Mouse (Mus musculus): ENCODE data around the gene Olfr358. TPM values are rescaled to one million over a fixed set of nuclear protein-coding genes. Genes with fewer than 3 reads are reported as not detected.

Olfr358 gene
- polyA plus RNA-seq (2016; fragmentation: Nextera tagmentation; extraction: Ambion mirVana) = not detected in 2 replicates

DNA sequence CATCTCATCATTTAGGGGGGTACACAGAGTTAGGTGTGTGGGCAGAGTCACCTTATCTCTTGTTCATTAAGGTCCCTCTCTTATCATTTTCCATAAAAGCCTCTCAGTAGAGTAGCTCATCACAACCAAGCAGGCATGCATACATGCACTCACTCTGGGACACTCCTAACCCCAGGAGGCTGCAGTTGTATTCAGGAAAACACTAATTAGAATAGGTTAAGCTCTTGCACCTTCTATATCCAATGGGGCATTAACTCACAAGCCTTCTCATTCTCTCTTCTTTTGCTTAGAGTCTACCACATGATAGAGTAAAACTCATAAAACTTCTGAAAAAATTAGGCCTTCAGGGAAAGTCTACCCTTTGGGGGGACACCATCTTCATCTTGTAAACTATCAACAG lies at the start of gene Olfr358:
Gene Olfr358 (minus strand): TSS at position 101 of the 400 bp plus-strand sequence.
- H3K27me3 ChIP-seq (replicated peaks) = no peaks in the 10 kb centered on the region
- ATAC-seq (ENCODE audit: insufficient number of reproducible peaks, low FRiP score) = no peak
- H3K4me1 ChIP-seq (replicated peaks) = no peaks in the 10 kb centered on the region
- H3K9me3 ChIP-seq (replicated peaks) = peaks cover 17% of the 10 kb centered on the region
- H3K27ac ChIP-seq (ENCODE audit: poor library complexity, severe bottlenecking) = no peak within 1 kb of the TSS
- no peak within 1 kb of the TSS for H3K9ac ChIP-seq
- no peak within 1 kb of the TSS for H3K4me3 ChIP-seq
- no peak within 1 kb of the TSS for H3K4me2 ChIP-seq
- no peaks in the 10 kb centered on the region for H3K36me3 ChIP-seq

- 63% methylated on average over 1 of the region's 1 CpGs for WGBS
- Histone ChIP-seq H3K4me1 (replicated peaks) (no peaks in the 10 kb centered on the region), H3K27ac (ENCODE audit: poor library complexity, severe bottlenecking) (no peak overlapping the region), H3K9ac (no peak overlapping the region), H3K9me3 (replicated peaks) (peaks cover 11% of the 10 kb centered on the region; the same call in 1 of the 2 replicates), H3K27me3 (replicated peaks) (no peaks in the 10 kb centered on the region), H3K4me3 (no peak overlapping the region), H3K36me3 (no peaks in the 10 kb centered on the region), H3K4me2 (no peak overlapping the region)
- no peak for ATAC-seq (ENCODE audit: insufficient number of reproducible peaks, low FRiP score)
These were observed 12.1 kb downstream of the Olfr358 start for GRCm38 (mm10) chr2:36997030-36997429.

DNA sequence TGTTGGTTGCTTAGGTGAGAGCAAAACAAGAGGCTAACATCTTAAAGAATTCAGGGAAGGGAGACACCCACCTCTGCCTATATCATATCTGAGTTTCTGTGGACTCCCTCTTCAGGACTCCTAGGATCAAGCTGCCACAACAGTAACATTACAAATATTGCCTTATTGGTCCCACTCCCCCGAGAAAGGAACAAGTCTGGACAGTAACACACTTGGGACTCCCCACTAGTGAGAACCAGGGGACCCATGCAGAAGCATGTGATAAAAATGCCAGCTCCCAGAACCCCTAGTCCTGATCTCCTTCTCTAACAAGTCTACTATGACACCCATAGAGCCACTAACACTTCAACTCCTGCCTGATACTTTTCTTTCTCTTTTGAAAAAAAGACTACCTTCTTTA lies 15.6 kb downstream of the Olfr358 start, which contains the start of gene Olfr357:
Gene Olfr357 (plus strand): TSS at position 301 of the 400 bp plus-strand sequence.
- Histone ChIP-seq H3K36me3 (no peaks in the 10 kb centered on the region), H3K9me3 (replicated peaks) (peaks cover 15% of the 10 kb centered on the region; the same call in 1 of the 2 replicates), H3K4me2 (no peak within 1 kb of the TSS), H3K4me1 (replicated peaks) (no peaks in the 10 kb centered on the region), H3K4me3 (no peak within 1 kb of the TSS), H3K27ac (ENCODE audit: poor library complexity, severe bottlenecking) (no peak within 1 kb of the TSS), H3K27me3 (replicated peaks) (no peaks in the 10 kb centered on the region), H3K9ac (no peak within 1 kb of the TSS)
- 54% methylated on average over 1 of the region's 1 CpGs for WGBS
- no peak for ATAC-seq (ENCODE audit: insufficient number of reproducible peaks, low FRiP score)

Other genes starting within 250 kb of the Olfr358 start
- gene Olfr348, start 225.1 kb downstream of the Olfr358 start, polyA plus RNA-seq (2016; fragmentation: Nextera tagmentation; extraction: Ambion mirVana) = not detected in 2 replicates
- gene Olfr50, start 218.8 kb downstream of the Olfr358 start, polyA plus RNA-seq (2016; fragmentation: Nextera tagmentation; extraction: Ambion mirVana) = not detected in 2 replicates
- not detected in 2 replicates for gene Olfr3, start 192.3 kb downstream of the Olfr358 start, polyA plus RNA-seq (2016; fragmentation: Nextera tagmentation; extraction: Ambion mirVana)
- gene Olfr350, start 163.0 kb downstream of the Olfr358 start, polyA plus RNA-seq (2016; fragmentation: Nextera tagmentation; extraction: Ambion mirVana) = not detected in 2 replicates
- gene Olfr351, start 146.7 kb downstream of the Olfr358 start, polyA plus RNA-seq (2016; fragmentation: Nextera tagmentation; extraction: Ambion mirVana) = not detected in 2 replicates
- not detected in 2 replicates for gene Olfr352, start 140.9 kb downstream of the Olfr358 start, polyA plus RNA-seq (2016; fragmentation: Nextera tagmentation; extraction: Ambion mirVana)
- not detected in 2 replicates for gene Olfr353, start 116.4 kb downstream of the Olfr358 start, polyA plus RNA-seq (2016; fragmentation: Nextera tagmentation; extraction: Ambion mirVana)
- not detected in 2 replicates for gene Olfr354, start 103.7 kb downstream of the Olfr358 start, polyA plus RNA-seq (2016; fragmentation: Nextera tagmentation; extraction: Ambion mirVana)
- not detected in 2 replicates for gene Olfr355, start 80.4 kb downstream of the Olfr358 start, polyA plus RNA-seq (2016; fragmentation: Nextera tagmentation; extraction: Ambion mirVana)
- not detected in 2 replicates for gene Olfr356, start 72.2 kb downstream of the Olfr358 start, polyA plus RNA-seq (2016; fragmentation: Nextera tagmentation; extraction: Ambion mirVana)
- gene Olfr357, start 15.5 kb downstream of the Olfr358 start, polyA plus RNA-seq (2016; fragmentation: Nextera tagmentation; extraction: Ambion mirVana) = not detected in 2 replicates
- gene Olfr360, start 56.4 kb upstream of the Olfr358 start, polyA plus RNA-seq (2016; fragmentation: Nextera tagmentation; extraction: Ambion mirVana) = not detected in 2 replicates
- gene Olfr361, start 80.0 kb upstream of the Olfr358 start, polyA plus RNA-seq (2016; fragmentation: Nextera tagmentation; extraction: Ambion mirVana) = not detected in 2 replicates
- not detected in 2 replicates for gene Olfr362, start 108.6 kb upstream of the Olfr358 start, polyA plus RNA-seq (2016; fragmentation: Nextera tagmentation; extraction: Ambion mirVana)
- not detected in 2 replicates for gene Olfr364-ps1, start 130.0 kb upstream of the Olfr358 start, polyA plus RNA-seq (2016; fragmentation: Nextera tagmentation; extraction: Ambion mirVana)
- gene Olfr365, start 178.9 kb upstream of the Olfr358 start, polyA plus RNA-seq (2016; fragmentation: Nextera tagmentation; extraction: Ambion mirVana) = not detected in 2 replicates
- not detected in 2 replicates for gene Olfr366, start 202.2 kb upstream of the Olfr358 start, polyA plus RNA-seq (2016; fragmentation: Nextera tagmentation; extraction: Ambion mirVana)